Mouse (Mus musculus) neural tube, postnatal 0 days (tissue): ENCODE results near the gene Gtf2a1. TPM values are rescaled to one million over a fixed set of nuclear protein-coding genes. Genes with fewer than 3 reads are reported as not detected.

Experiments
- polyA plus RNA-seq: library from polyadenylated mRNA; unstranded; fragments of >200 nt; fragmentation: Nextera tagmentation; extraction: Ambion mirVana; gene quantifications from 2 replicates; pipeline ENCODE4 v1.2.1, GENCODE M21; 2015

Gtf2a1 gene
- 32.7 and 33.8 TPM in 2 replicates for polyA plus RNA-seq

DNA sequence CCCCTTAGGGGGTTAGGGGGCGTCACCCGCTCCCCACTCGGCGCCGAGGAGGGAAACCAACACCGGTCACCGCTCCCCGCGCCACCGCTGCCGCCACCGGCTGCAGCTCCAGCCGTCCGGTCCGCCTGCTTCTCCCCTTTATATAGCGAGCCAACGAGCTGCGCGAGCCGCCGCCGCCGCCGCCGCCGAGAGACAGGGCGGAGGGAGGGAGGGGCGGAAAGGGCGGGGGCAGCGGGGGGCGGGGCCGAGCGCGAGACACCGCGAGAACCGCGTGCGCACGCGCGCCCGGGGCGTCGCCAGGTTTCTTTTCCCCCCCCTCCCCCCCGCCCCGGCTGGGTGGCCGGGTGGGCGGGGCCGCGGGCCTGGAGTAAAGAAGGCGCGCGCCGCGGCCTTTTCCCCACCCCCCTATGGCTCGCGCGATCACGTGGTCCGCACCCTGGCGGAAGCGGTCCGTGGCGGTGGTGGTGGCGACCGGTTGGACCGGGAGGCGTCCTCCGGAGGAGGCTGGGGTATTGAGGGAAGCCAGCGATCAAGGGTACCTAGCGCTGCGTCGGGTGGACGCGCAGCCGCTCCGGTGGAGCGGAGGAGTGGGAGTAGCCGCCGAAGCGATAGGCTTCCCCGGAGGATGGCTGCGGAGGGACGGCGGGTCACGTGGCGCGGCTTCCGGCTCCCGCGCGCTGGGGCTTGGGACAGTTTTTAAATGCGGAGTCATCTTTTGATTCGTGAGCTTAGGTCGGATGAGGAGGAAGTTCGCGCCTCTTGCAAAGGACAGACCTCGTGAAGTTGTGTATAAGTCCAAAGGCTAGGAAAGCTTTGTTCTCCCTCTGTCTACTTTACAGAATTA lies at the start of gene Gtf2a1:
TSS of gene Gtf2a1 (minus strand) at position 641 of the 844 bp plus-strand sequence.

Other genes with a start within 250 kb of the Gtf2a1 start
- 3.5 and 4.3 TPM in 2 replicates for gene Cep128, start 206.1 kb downstream of the Gtf2a1 start, polyA plus RNA-seq
- gene Tshr, start 205.9 kb downstream of the Gtf2a1 start, polyA plus RNA-seq: 0.59 and 0.65 TPM in 2 replicates
- gene Ston2, start 197.9 kb upstream of the Gtf2a1 start, polyA plus RNA-seq: 10.0 and 10.7 TPM in 2 replicates